Mouse (Mus musculus): ENCODE data around the gene Itprid1. TPM values are rescaled to one million over a fixed set of nuclear protein-coding genes. Genes with fewer than 3 reads are reported as not detected.

The Itprid1 gene
- not detected for total RNA-seq (2023)

DNA sequence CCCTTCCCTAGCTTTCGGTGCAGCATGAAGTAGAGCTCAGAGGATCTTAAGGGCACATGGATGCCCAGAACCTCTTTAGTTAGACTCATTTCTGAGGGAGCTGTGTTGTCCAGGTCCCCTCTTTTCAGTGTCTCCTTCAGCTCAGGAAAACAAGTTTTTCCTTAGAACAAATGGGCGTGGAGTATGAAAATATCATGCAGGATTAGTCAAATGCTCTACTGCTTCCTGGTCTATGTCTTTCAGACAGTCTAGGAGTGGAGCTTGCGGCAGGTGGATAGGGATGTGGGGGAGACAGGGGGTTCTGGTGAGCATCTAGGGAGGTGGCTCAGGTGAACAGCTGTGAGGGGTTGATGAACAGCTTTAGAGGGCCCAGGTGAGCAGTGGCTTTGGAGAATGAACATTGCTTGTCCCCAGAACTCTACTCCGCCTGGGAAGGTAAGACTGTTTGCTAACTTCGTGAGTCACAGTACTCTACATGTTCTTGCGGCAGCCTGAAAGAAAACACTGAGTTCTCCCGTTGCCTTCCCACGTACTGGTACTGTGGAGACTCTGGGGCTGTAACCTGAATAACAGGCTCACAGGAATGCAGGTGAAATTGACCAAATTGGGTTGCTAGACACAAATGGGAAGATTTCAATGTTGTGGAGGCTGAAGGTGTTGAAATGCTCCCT lies at the start of gene Itprid1:
Gene Itprid1 (plus strand): TSS at position 246 of the 671 bp plus-strand sequence.

DNA sequence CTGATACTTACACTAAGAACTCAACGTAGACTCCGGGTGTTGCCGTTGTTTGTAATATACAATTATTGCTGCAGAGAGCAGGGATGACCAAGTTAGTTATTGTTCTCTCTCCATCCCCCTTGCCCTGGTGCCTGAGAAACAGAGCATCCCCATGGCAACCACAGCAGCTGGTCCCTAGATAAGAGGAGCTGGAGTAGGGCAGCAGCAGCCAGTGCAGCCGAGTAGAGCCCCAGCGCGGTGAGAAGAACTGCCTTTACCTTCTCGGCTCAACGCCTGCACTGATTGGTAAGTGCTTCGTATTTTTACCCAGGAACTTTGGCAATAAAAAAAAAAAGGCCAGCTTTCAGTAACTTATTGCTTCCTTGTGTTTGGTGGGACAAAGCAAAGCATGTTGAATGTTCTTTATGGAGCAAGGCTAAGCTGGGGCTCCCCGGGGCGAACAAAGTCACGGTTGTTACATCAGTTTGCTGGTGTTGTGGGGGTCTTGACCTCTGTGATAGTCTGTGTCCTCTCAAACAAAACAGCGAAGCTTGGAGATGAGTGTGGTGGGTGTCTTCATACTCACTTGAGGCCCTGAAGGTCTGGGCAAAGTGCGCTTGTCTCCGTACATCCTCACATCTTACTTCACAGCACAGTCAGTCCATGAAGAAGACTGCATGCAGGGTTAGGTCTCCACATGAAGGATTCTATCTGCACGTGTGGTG lies 180.7 kb downstream of the Itprid1 start, which contains the start of gene Ppp1r17:
Gene Ppp1r17 (plus strand): TSS at position 207 of the 704 bp plus-strand sequence.

Other genes starting within 250 kb of the Itprid1 start
- not detected for gene Neurod6, start 155.6 kb upstream of the Itprid1 start, total RNA-seq (2023)
- not detected for gene Ppp1r17, start 180.6 kb downstream of the Itprid1 start, total RNA-seq (2023)

Measured in T-cell, adult 66 days (primary cell).